Mouse (Mus musculus) heart, postnatal 36 days (tissue): ENCODE measurements around the gene Pcolce. TPM values are rescaled to one million over a fixed set of nuclear protein-coding genes. Genes with fewer than 3 reads are reported as not detected.
A peak's percentile ranks its signal among the peaks of the same experiment; 100 is the strongest.
"Not testable (repeated sequence)": the region's sequence is repeated elsewhere in the genome, so short reads cannot be mapped to it uniquely, and the experiment has no call there.

Experiments
- DNase-seq, 2 experiments: peaks; one replicate each; pipeline ENCODE4 v3.0.0; 2021 to 2022
- intact Hi-C: fragments of 180-260 bp; cut with DNase I; formaldehyde crosslinking; loops from one replicate; pipeline ENCODE4 v1.15.1; 2025
- total RNA-seq, 2 experiments: library from RNA; stranded (reverse); gene quantifications; 2 replicates each; pipeline ENCODE4 v1.2.3; 2021

Gene Pcolce
- total RNA-seq, 2 experiments from 2014 or later, result 58.1 to 65.1 TPM

- intact Hi-C loops, result no loop called here
- DNase-seq, result peak; percentile 40 to 53
Observed at GRCm38 (mm10) chr5:137630602-137631001, 17.0 kb upstream of the Pcolce start.

- no peak for DNase-seq
- intact Hi-C loops, result loop anchor here (5.0 kb wide), 1 partner anchor 43 kb away; no protein-coding TSS in a partner anchor
Observed at GRCm38 (mm10) chr5:137629906-137630545, 16.4 kb upstream of the Pcolce start.

GRCm38 (mm10) chr5:137629306-137629721 lies 15.7 kb upstream of the Pcolce start:
- no peak for DNase-seq
- intact Hi-C loops, result loop anchor here (5.0 kb wide), 1 partner anchor 42 kb away; no protein-coding TSS in a partner anchor

- intact Hi-C loops, result loop anchor here (5.0 kb wide), 1 partner anchor 41 kb away; no protein-coding TSS in a partner anchor
Observed at GRCm38 (mm10) chr5:137628498-137629305, 15.1 kb upstream of the Pcolce start, which contains the start of the genes Fbxo24, Lrch4 and Gm20605. Gene Fbxo24 (minus strand): TSS chr5:137629002. Gene Lrch4 (plus strand): TSS chr5:137629121. Gene Gm20605 (plus strand): TSS chr5:137629175.

GRCm38 (mm10) chr5:137627991-137628390 lies 14.4 kb upstream of the Pcolce start:
- no peak for DNase-seq

More at GRCm38 (mm10) chr5:137628498-137629305, 15.1 kb upstream of the Pcolce start, which contains the start of the genes Fbxo24, Lrch4 and Gm20605:
- peak; percentile 96 for DNase-seq

GRCm38 (mm10) chr5:137623937-137624530 lies 10.4 kb upstream of the Pcolce start:
- intact Hi-C loops, result no loop called here
- DNase-seq, result no peak

More at GRCm38 (mm10) chr5:137627991-137628390, 14.4 kb upstream of the Pcolce start:
- intact Hi-C loops, result loop anchor here (1.0 to 5.0 kb wide), 2 partner anchors 27 to 41 kb away; partner anchors contain the start of gene Mospd3

- intact Hi-C loops, result no loop called here
- no peak for DNase-seq
Observed at GRCm38 (mm10) chr5:137615347-137615746, 1.8 kb upstream of the Pcolce start.

GRCm38 (mm10) chr5:137614921-137615320 lies 1.3 kb upstream of the Pcolce start:
- intact Hi-C loops, DNase-seq: not testable (repeated sequence)

- peak in 1 of 2 experiments; percentile 11 for DNase-seq
- intact Hi-C loops, result no loop called here
Observed at GRCm38 (mm10) chr5:137613076-137613475, 508 bp downstream of the Pcolce start.

GRCm38 (mm10) chr5:137611245-137611602 lies 2.4 kb downstream of the Pcolce start:
- DNase-seq, result peak; percentile 59 to 71
- intact Hi-C loops, result no loop called here

GRCm38 (mm10) chr5:137610548-137611244 lies 2.9 kb downstream of the Pcolce start:
- intact Hi-C loops, result no loop called here
- peak; percentile 72 to 79 for DNase-seq

- intact Hi-C loops, result no loop called here
- no peak for DNase-seq
Observed at GRCm38 (mm10) chr5:137610056-137610455, 3.5 kb downstream of the Pcolce start.

- intact Hi-C loops, result no loop called here
- no peak for DNase-seq
Observed at GRCm38 (mm10) chr5:137609292-137609691, 4.3 kb downstream of the Pcolce start.

- intact Hi-C loops, result no loop called here
- no peak for DNase-seq
Observed at GRCm38 (mm10) chr5:137608654-137609190, 4.9 kb downstream of the Pcolce start.

GRCm38 (mm10) chr5:137607860-137608653 lies 5.5 kb downstream of the Pcolce start:
- DNase-seq, result no peak
- intact Hi-C loops, result no loop called here

- intact Hi-C loops, result loop anchor here (1.0 to 5.0 kb wide), 3 partner anchors 26 to 141 kb away; partner anchors contain the start of genes Epo, Gnb2 and Nyap1
- DNase-seq, result peak; percentile 47 to 48
Observed at GRCm38 (mm10) chr5:137601365-137601729, 12.2 kb downstream of the Pcolce start.

- peak; percentile 97 to 98 for DNase-seq
- intact Hi-C loops, result loop anchor here (1.0 to 5.0 kb wide), 3 partner anchors 27 to 142 kb away; partner anchors contain the start of genes Epo, Gnb2 and Nyap1
Observed at GRCm38 (mm10) chr5:137600619-137601364, 12.8 kb downstream of the Pcolce start, which contains the start of gene Mospd3. Gene Mospd3 (minus strand): TSS chr5:137601058.

GRCm38 (mm10) chr5:137600281-137600618 lies 13.3 kb downstream of the Pcolce start:
- intact Hi-C loops, result loop anchor here (2.0 to 5.0 kb wide), 2 partner anchors 67 to 142 kb away; partner anchors contain the start of genes Epo, Gnb2 and Nyap1
- DNase-seq, result no peak
